Mouse (Mus musculus) forebrain, embryonic 16.5 days (tissue): Measurements from ENCODE around the gene Tada3. TPM values are rescaled to one million over a fixed set of nuclear protein-coding genes. Genes with fewer than 3 reads are reported as not detected.

Experiments used
- ATAC-seq: fragments of 200-750 bp; cut with Nextera tagmentation; 2 replicates; pipeline ENCODE4 v1.8.0; 2017; ENCODE audit warnings: mild to moderate bottlenecking, moderate library complexity
- H3K27ac ChIP-seq: fragments of 300-500 bp; sonication (generic); 2 replicates; pipeline ENCODE4 v1.5.1; 2014; ENCODE audit warnings: low read length, control low read depth
- H3K27me3 ChIP-seq: fragments of 300-500 bp; sonication (generic); replicated peaks from 2 replicates; pipeline ENCODE4 v1.6.1; 2014; ENCODE audit warnings: low read length; ENCODE audit not compliant: control insufficient read depth, insufficient read depth
- H3K36me3 ChIP-seq: fragments of 300-500 bp; sonication (generic); 2 replicates; pipeline ENCODE4 v1.6.1; 2014; ENCODE audit not compliant: control insufficient read depth, insufficient read depth
- H3K4me1 ChIP-seq: fragments of 300-500 bp; sonication (generic); replicated peaks from 2 replicates; pipeline ENCODE4 v1.6.1; 2014; ENCODE audit warnings: low read length; ENCODE audit not compliant: control insufficient read depth, insufficient read depth
- H3K4me2 ChIP-seq: fragments of 300-500 bp; sonication (generic); 2 replicates; pipeline ENCODE4 v1.6.1; 2014; ENCODE audit warnings: mild to moderate bottlenecking, low read length, control low read depth
- H3K4me3 ChIP-seq: fragments of 300-500 bp; sonication (generic); replicated peaks from 2 replicates; pipeline ENCODE4 v1.5.1; 2014; ENCODE audit warnings: mild to moderate bottlenecking, low read length, control low read depth
- H3K9ac ChIP-seq: fragments of 300-500 bp; sonication (generic); replicated peaks from 2 replicates; pipeline ENCODE4 v1.6.1; 2014; ENCODE audit warnings: low read depth, low read length, control low read depth
- H3K9me3 ChIP-seq: fragments of 300-500 bp; sonication (generic); 2 replicates; pipeline ENCODE4 v1.6.1; 2016; ENCODE audit warnings: low read length; ENCODE audit not compliant: control insufficient read depth
- WGBS: fragments of 180-500 bp; shearing (Covaris S2); extraction: QIAGEN DNeasy Blood & Tissue Kit; methylation state at CpG from one replicate; pipeline ENCODE4 v1.1.7; 2014; 5-methylcytosine and 5-hydroxymethylcytosine counted together
- polyA plus RNA-seq: library from polyadenylated mRNA; unstranded; fragments of >200 nt; fragmentation: Nextera tagmentation; extraction: Ambion mirVana; gene quantifications from 2 replicates; pipeline ENCODE4 v1.2.1, GENCODE M21; 2015

Tada3 gene
- polyA plus RNA-seq, 1 experiment from 2014 or later: 88.8 TPM

GRCm38 (mm10) chr6:113353696-113354095 is 24.0 kb downstream of the Tada3 start:
- Histone ChIP-seq H3K36me3 (no peaks in the 10 kb centered on the region), H3K9ac (no peak overlapping the region), H3K4me3 (no peak overlapping the region), H3K4me1 (no peaks in the 10 kb centered on the region), H3K27me3 (no peaks in the 10 kb centered on the region), H3K27ac (no peak overlapping the region), H3K4me2 (no peak overlapping the region), H3K9me3 (no peaks in the 10 kb centered on the region)
- no peak for ATAC-seq
- 75% methylated on average over 3 of the region's 3 CpGs for WGBS

- Histone ChIP-seq H3K9me3 (no peaks in the 10 kb centered on the region), H3K9ac (no peak overlapping the region), H3K27ac (no peak overlapping the region), H3K4me1 (no peaks in the 10 kb centered on the region), H3K36me3 (no peaks in the 10 kb centered on the region), H3K4me3 (no peak overlapping the region), H3K4me2 (no peak overlapping the region), H3K27me3 (no peaks in the 10 kb centered on the region)
- ATAC-seq: no peak
- WGBS: 84% methylated on average over 3 of the region's 3 CpGs
Observed at GRCm38 (mm10) chr6:113352820-113353219, 24.9 kb downstream of the Tada3 start.

- no peak for ATAC-seq
Observed at GRCm38 (mm10) chr6:113351653-113352052, 26.0 kb downstream of the Tada3 start.

GRCm38 (mm10) chr6:113351161-113351560 is 26.5 kb downstream of the Tada3 start:
- no peak for ATAC-seq
- H3K4me1 ChIP-seq: no peaks in the 10 kb centered on the region
- no peak overlapping the region for H3K27ac ChIP-seq
- no peaks in the 10 kb centered on the region for H3K36me3 ChIP-seq
- 95% methylated on average over 1 of the region's 1 CpGs for WGBS
- H3K4me3 ChIP-seq: no peak overlapping the region
- H3K9ac ChIP-seq: no peak overlapping the region
- no peaks in the 10 kb centered on the region for H3K27me3 ChIP-seq
- no peak overlapping the region for H3K4me2 ChIP-seq
- no peaks in the 10 kb centered on the region for H3K9me3 ChIP-seq

More at GRCm38 (mm10) chr6:113351653-113352052, 26.0 kb downstream of the Tada3 start:
- H3K9ac ChIP-seq: no peak overlapping the region
- no peak overlapping the region for H3K4me3 ChIP-seq
- no peaks in the 10 kb centered on the region for H3K36me3 ChIP-seq
- H3K9me3 ChIP-seq: no peaks in the 10 kb centered on the region
- 64% methylated on average over 10 of the region's 10 CpGs for WGBS
- H3K4me2 ChIP-seq: no peak overlapping the region
- H3K27ac ChIP-seq: no peak overlapping the region
- no peaks in the 10 kb centered on the region for H3K4me1 ChIP-seq
- H3K27me3 ChIP-seq: no peaks in the 10 kb centered on the region

- no peaks in the 10 kb centered on the region for H3K36me3 ChIP-seq
- no peak overlapping the region for H3K27ac ChIP-seq
- no peak for ATAC-seq
- H3K4me1 ChIP-seq: no peaks in the 10 kb centered on the region
- no peaks in the 10 kb centered on the region for H3K9me3 ChIP-seq
- no peak overlapping the region for H3K9ac ChIP-seq
- H3K27me3 ChIP-seq: no peaks in the 10 kb centered on the region
- no peak overlapping the region for H3K4me2 ChIP-seq
- no peak overlapping the region for H3K4me3 ChIP-seq
Observed at GRCm38 (mm10) chr6:113350538-113350937, 27.1 kb downstream of the Tada3 start.

GRCm38 (mm10) chr6:113346897-113347296 is 30.8 kb downstream of the Tada3 start:
- no peak overlapping the region for H3K4me3 ChIP-seq
- 81% methylated on average over 4 of the region's 4 CpGs for WGBS
- no peak for ATAC-seq
- peaks cover 14% of the 10 kb centered on the region for H3K4me1 ChIP-seq
- H3K27ac ChIP-seq: no peak overlapping the region
- H3K9ac ChIP-seq: no peak overlapping the region
- H3K9me3 ChIP-seq: no peaks in the 10 kb centered on the region
- no peaks in the 10 kb centered on the region for H3K27me3 ChIP-seq
- H3K36me3 ChIP-seq: no peaks in the 10 kb centered on the region
- no peak overlapping the region for H3K4me2 ChIP-seq

GRCm38 (mm10) chr6:113344321-113344720 is 33.4 kb downstream of the Tada3 start:
- no peak for ATAC-seq
- Histone ChIP-seq H3K4me3 (no peak overlapping the region), H3K27me3 (no peaks in the 10 kb centered on the region), H3K4me1 (peaks cover 16% of the 10 kb centered on the region), H3K36me3 (no peaks in the 10 kb centered on the region), H3K27ac (no peak overlapping the region), H3K9ac (no peak overlapping the region), H3K4me2 (peak overlapping the region; percentile 84), H3K9me3 (no peaks in the 10 kb centered on the region)
- 35% methylated on average over 2 of the region's 2 CpGs for WGBS

GRCm38 (mm10) chr6:113343177-113344092 is 34.2 kb downstream of the Tada3 start, which contains the start of gene Camk1:
TSS of gene Camk1 (minus strand) at chr6:113343984.
- H3K36me3 ChIP-seq: no peaks in the 10 kb centered on the region
- ATAC-seq: peak; percentile 85
- H3K9ac ChIP-seq: peak within 1 kb of the TSS; percentile 84
- H3K27me3 ChIP-seq: no peaks in the 10 kb centered on the region
- H3K4me2 ChIP-seq: peak within 1 kb of the TSS; percentile 84
- H3K4me1 ChIP-seq: peaks cover 16% of the 10 kb centered on the region
- H3K9me3 ChIP-seq: no peaks in the 10 kb centered on the region
- no peak within 1 kb of the TSS for H3K27ac ChIP-seq
- H3K4me3 ChIP-seq: peak within 1 kb of the TSS; percentile 61
- WGBS: 21% methylated on average over 23 of the region's 32 CpGs

GRCm38 (mm10) chr6:113342297-113342696 is 35.4 kb downstream of the Tada3 start:
- no peak for ATAC-seq
- no peak overlapping the region for H3K9ac ChIP-seq
- H3K4me2 ChIP-seq: peak overlapping the region; percentile 84
- H3K4me1 ChIP-seq: peaks cover 16% of the 10 kb centered on the region
- no peaks in the 10 kb centered on the region for H3K9me3 ChIP-seq
- WGBS: 60% methylated on average over 3 of the region's 7 CpGs
- no peaks in the 10 kb centered on the region for H3K36me3 ChIP-seq
- H3K27me3 ChIP-seq: no peaks in the 10 kb centered on the region
- peak overlapping the region; percentile 7; the same call in 1 of the 2 replicates for H3K27ac ChIP-seq
- peak overlapping the region; percentile 18 for H3K4me3 ChIP-seq
